Mouse (Mus musculus) lung, adult 2 months (tissue): Measurements from ENCODE around the gene Gm20388. TPM values are rescaled to one million over a fixed set of nuclear protein-coding genes. Genes with fewer than 3 reads are reported as not detected.
"Not testable (repeated sequence)": the region's sequence is repeated elsewhere in the genome, so short reads cannot be mapped to it uniquely, and the experiment has no call there.

Source experiments
- DNase-seq: peaks from one replicate; pipeline ENCODE4 v3.0.0; 2022
- H3K4me1 ChIP-seq: fragments of 200-500 bp; 2 replicates; pipeline ENCODE4 v1.6.1; 2011; ENCODE audit warnings: low read length; ENCODE audit not compliant: control insufficient read depth, insufficient read depth
- H3K4me3 ChIP-seq: fragments of 200-500 bp; replicated peaks from 2 replicates; pipeline ENCODE3; 2011; ENCODE audit warnings: low read depth, mild to moderate bottlenecking, control low read depth, low read length; ENCODE audit errors: extremely low read depth
- CTCF ChIP-seq: fragments of 200-500 bp; IDR thresholded peaks from 2 replicates; pipeline ENCODE4 v1.5.1; 2011; ENCODE audit warnings: mild to moderate bottlenecking, low read length, control low read depth; ENCODE audit not compliant: insufficient read depth
- POLR2A ChIP-seq: fragments of 200-500 bp; IDR thresholded peaks from 2 replicates; pipeline ENCODE4 v1.6.1; 2011; ENCODE audit warnings: low read depth, mild to moderate bottlenecking, control low read depth, low read length, borderline replicate concordance; ENCODE audit errors: extremely low read depth
- whole genome bisulfite sequencing: fragments of 180-500 bp; shearing (Covaris S2); methylation state at CpG from one replicate; pipeline ENCODE4 v1.1.7; 2018; 5-methylcytosine and 5-hydroxymethylcytosine counted together
- polyA plus RNA-seq: library from polyadenylated mRNA; depleted of rRNA; stranded (reverse); fragments of >200 nt; gene quantifications from 2 replicates; pipeline ENCODE4 v1.2.3, GENCODE M21; 2012

Gene Gm20388
- polyA plus RNA-seq, 1 experiment, result 67.8 TPM

- 66% methylated on average over 9 of the region's 9 CpGs for WGBS
- Histone ChIP-seq H3K4me3 (no peak overlapping the region), H3K4me1 (peaks cover 13% of the 10 kb centered on the region)
- no peak for DNase-seq
- TF ChIP-seq CTCF (no peak), POLR2A (no peak)
Measured at GRCm38 (mm10) chr8:122569329-122569728, 2658.7 kb downstream of the Gm20388 start.

DNA sequence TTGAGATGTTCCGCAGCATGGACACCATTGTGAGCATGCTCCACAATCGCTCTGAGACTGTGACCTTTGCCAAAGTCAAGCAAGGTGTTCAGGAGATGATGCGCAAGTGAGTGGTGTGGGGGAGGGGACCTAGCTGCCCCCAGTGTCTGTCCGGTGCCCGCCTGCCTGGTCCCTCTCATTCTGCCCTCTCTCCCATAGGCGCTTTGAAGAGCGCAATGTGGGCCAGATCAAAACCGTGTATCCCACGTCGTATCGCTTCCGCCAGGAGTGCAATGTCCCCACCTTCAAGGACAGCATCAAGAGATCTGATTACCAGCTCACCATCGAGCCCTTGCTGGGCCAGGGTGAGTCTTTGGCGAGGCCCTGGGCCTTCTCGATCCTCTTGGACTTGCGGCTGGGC lies 2659.4 kb downstream of the Gm20388 start:
- WGBS, result 94% methylated on average over 16 of the region's 16 CpGs
- Histone ChIP-seq H3K4me1 (peaks cover 13% of the 10 kb centered on the region), H3K4me3 (no peak overlapping the region)
- TF ChIP-seq POLR2A (no peak), CTCF (no peak)
- no peak for DNase-seq

DNA sequence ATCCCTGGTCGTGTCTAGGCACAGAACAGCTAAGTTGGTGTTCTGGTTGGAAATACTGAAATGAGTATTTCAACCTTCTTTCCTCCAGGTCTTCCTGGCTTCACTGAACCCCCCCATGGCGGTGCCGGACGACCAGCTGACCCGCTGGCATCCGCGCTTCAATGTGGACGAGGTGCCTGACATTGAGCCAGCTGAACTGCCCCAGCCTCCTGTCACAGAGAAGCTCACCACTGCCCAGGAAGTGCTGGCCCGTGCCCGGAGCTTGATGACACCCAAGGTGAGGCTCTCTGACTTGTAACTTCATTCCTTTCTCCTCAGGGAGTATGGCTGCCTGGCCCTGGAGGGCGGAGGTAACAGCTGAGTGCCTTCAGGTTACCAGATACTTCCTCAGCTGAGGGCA lies 2660.5 kb downstream of the Gm20388 start:
- peaks cover 19% of the 10 kb centered on the region for H3K4me1 ChIP-seq
- DNase-seq, result no peak
- TF ChIP-seq POLR2A (no peak), CTCF (no peak)
- 89% methylated on average over 11 of the region's 11 CpGs for WGBS
- H3K4me3 ChIP-seq, result no peak overlapping the region

- DNase-seq, result no peak
- peaks cover 16% of the 10 kb centered on the region for H3K4me1 ChIP-seq
- no peak overlapping the region for H3K4me3 ChIP-seq
- WGBS, result 89% methylated on average over 17 of the region's 17 CpGs
- TF ChIP-seq POLR2A, result no peak
- no peak for TF ChIP-seq CTCF
Measured at GRCm38 (mm10) chr8:122571750-122572267, 2661.2 kb downstream of the Gm20388 start.

DNA sequence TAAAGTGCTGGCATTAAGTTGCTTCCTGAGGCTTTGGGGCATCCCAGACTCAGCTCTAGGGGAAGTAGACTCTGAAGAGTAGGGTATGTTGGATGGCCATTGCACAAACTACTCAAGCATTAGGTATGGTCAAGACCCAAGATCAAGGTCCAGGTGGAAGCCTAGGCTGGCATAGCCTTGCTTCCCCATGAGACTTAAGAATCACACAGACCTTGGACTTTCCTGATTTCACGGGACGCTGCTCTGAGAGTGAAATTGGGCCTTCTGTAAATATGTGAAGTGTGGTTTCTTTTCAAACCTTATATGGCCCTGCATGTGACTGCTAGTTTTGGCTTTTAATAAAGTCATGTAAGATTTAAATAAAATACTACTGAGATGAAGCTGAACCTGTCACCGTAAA lies 2662.1 kb downstream of the Gm20388 start:
- H3K4me3 ChIP-seq, result no peak overlapping the region

DNA sequence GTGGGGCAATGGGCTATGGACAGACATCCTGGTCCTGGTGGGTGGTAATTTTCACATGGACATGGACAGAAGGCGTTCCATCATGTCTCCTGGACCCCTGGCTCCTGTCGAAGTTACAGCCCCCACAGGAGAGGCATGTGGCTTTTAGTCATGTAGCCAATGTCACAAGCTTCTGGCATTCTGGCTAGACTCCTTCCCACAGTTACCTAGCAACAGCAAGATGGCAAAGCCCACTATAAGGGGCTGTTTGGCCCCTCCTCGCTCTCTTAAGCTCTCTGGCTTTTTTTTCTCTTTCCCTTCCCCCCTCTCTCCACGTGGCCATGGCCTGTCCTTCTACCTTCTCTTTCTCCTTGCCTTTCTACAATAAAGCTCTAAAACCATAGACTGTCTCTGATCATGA lies 2662.5 kb downstream of the Gm20388 start:
- not testable (repeated sequence) for DNase-seq, H3K4me3 ChIP-seq
- 58% methylated on average over 4 of the region's 4 CpGs for WGBS
- H3K4me1 ChIP-seq, result peaks cover 12% of the 10 kb centered on the region

More for the DNA sequence above, 2662.1 kb downstream of the Gm20388 start:
- WGBS, result 87% methylated on average over 3 of the region's 3 CpGs
- DNase-seq, result no peak
- H3K4me1 ChIP-seq, result peaks cover 12% of the 10 kb centered on the region
- TF ChIP-seq POLR2A, result no peak

GRCm38 (mm10) chr8:122573577-122573976 lies 2662.9 kb downstream of the Gm20388 start:
- H3K4me3 ChIP-seq, result no peak overlapping the region
- H3K4me1 ChIP-seq, result peaks cover 12% of the 10 kb centered on the region
- WGBS, result 69% methylated on average over 9 of the region's 9 CpGs
- TF ChIP-seq CTCF (no peak), POLR2A (no peak)
- DNase-seq, result no peak

DNA sequence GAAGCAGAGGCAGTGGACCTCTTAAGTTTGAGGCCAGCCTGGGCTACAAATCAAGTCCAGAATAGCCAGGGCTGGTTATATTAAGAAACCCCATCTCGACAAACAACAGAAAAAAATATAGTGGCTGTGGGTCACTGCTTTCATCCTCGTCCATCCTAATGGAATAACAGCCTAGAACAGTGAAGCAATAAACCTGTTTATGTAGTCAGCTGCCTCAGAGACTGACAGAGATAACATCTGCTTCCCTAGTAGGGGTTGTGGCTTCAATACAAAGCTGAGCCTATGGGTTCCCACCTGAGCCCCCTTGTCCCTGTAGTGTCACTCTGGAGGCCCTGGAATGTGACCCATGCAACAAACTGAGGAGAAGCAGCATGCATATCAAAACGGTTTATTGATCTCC lies 2663.6 kb downstream of the Gm20388 start:
- DNase-seq, result no peak
- WGBS, result 54% methylated on average over 3 of the region's 3 CpGs
- Histone ChIP-seq H3K4me1 (peaks cover 8% of the 10 kb centered on the region), H3K4me3 (no peak overlapping the region)
- TF ChIP-seq CTCF, result no peak
- no peak for TF ChIP-seq POLR2A

DNA sequence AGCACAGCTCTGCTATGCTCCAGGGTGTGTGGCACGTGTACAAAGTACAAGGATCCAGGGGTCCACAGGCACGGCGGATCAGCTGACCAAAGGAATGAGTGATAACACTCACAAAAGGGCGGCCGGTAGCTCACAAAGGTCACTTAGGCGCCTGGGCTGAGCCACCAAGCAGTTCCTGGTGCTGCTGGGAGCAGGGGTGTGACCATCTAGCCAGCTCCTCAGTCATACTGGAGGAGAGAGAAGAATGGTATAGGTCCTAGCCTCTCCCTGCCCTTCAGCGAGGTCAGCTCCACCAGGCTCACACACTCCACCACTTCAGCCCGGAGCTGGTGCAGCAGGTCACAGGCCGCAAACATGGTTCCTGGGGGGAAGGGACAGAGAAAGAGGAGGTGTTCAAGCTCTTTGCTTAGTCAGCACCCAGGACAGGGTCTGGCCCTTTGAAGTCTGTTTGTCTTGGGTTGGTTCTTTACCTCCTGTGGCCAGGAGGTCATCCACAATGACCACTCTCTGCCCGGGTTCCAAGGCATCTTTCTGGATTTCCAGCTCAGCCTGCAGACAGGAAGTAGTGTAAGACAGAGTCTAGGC lies 2664.1 kb downstream of the Gm20388 start:
- TF ChIP-seq POLR2A, result no peak
- no peak for TF ChIP-seq CTCF
- Histone ChIP-seq H3K4me1 (peaks cover 8% of the 10 kb centered on the region), H3K4me3 (no peak overlapping the region)
- no peak for DNase-seq
- 55% methylated on average over 10 of the region's 10 CpGs for WGBS

DNA sequence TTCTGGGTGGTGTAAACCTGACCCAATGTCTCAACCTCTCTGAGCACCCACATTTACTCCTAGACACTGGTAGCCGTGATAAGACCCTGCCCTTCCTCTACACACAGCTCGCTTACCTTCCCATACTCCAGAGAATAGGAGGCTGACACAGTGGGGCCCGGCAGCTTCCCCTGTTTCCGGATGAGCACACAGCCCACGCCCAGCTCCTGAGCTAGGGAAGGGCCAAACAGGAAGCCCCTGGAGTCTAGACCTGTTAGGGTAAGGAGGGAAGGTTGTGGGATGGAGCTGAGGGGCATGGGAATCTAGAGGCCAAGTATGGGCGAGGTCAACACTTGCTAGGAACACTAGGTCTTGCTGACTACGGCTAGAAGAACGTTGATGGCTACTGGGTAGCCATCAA lies 2664.6 kb downstream of the Gm20388 start:
- Histone ChIP-seq H3K4me1 (peaks cover 8% of the 10 kb centered on the region), H3K4me3 (no peak overlapping the region)
- WGBS, result 45% methylated on average over 8 of the region's 8 CpGs
- no peak for TF ChIP-seq POLR2A
- no peak for TF ChIP-seq CTCF
- DNase-seq, result no peak
